Mouse (Mus musculus) liver, adult 2 months (tissue): Measurements from ENCODE around the gene Cx3cl1. TPM values are rescaled to one million over a fixed set of nuclear protein-coding genes. Genes with fewer than 3 reads are reported as not detected.

ENCODE experiments used
- DNase-seq: peaks from one replicate; pipeline ENCODE4 v3.0.0-alpha.2; 2011; ENCODE audit warnings: low read depth, low spot score; ENCODE audit errors: extremely low read depth
- H3K27ac ChIP-seq: fragments of 200-500 bp; replicated peaks from 2 replicates; pipeline ENCODE4 v1.5.1; 2012; ENCODE audit warnings: low read depth, mild to moderate bottlenecking, control low read depth, inconsistent platforms, low read length; ENCODE audit not compliant: insufficient read depth
- H3K27me3 ChIP-seq: fragments of 200-500 bp; 2 replicates; pipeline ENCODE4 v1.6.1; 2012; ENCODE audit warnings: mild to moderate bottlenecking, moderate library complexity, low read length, inconsistent platforms; ENCODE audit not compliant: control insufficient read depth, insufficient read depth
- H3K36me3 ChIP-seq: fragments of 200-500 bp; 2 replicates; pipeline ENCODE4 v1.6.1; 2012; ENCODE audit warnings: low read length, inconsistent platforms; ENCODE audit not compliant: control insufficient read depth, insufficient read depth
- H3K4me1 ChIP-seq: fragments of 200-500 bp; 2 replicates; pipeline ENCODE4 v1.6.1; 2011; ENCODE audit warnings: low read length; ENCODE audit not compliant: control insufficient read depth, insufficient read depth
- H3K4me3 ChIP-seq: fragments of 200-500 bp; 2 replicates; pipeline ENCODE4 v1.5.1; 2011; ENCODE audit warnings: low read depth, mild to moderate bottlenecking, control low read depth, low read length, moderate library complexity; ENCODE audit not compliant: insufficient read depth
- H3K79me2 ChIP-seq: fragments of 200-500 bp; 2 replicates; pipeline ENCODE4 v1.6.1; 2012; ENCODE audit warnings: inconsistent platforms, mild to moderate bottlenecking, low read length, moderate library complexity; ENCODE audit not compliant: control insufficient read depth, insufficient read depth
- H3K9ac ChIP-seq: fragments of 200-500 bp; 2 replicates; pipeline ENCODE4 v1.6.1; 2012; ENCODE audit warnings: low read depth, mild to moderate bottlenecking, control low read depth, inconsistent platforms, low read length
- CTCF ChIP-seq: fragments of 200-500 bp; IDR thresholded peaks from 2 replicates; pipeline ENCODE4 v1.5.1; 2011; ENCODE audit warnings: low read depth, low read length, control low read depth
- POLR2A ChIP-seq: fragments of 200-500 bp; IDR thresholded peaks from 2 replicates; pipeline ENCODE4 v1.6.1; 2011; ENCODE audit warnings: low read length, control low read depth; ENCODE audit not compliant: insufficient read depth; ENCODE audit errors: extremely low read depth
- WGBS: fragments of 180-500 bp; shearing (Covaris S2); methylation state at CpG from one replicate; pipeline ENCODE4 v1.1.7; 2018; 5-methylcytosine and 5-hydroxymethylcytosine counted together
- polyA plus RNA-seq: library from polyadenylated mRNA; depleted of rRNA; stranded (reverse); fragments of >200 nt; gene quantifications from 2 replicates; pipeline ENCODE4 v1.2.3, GENCODE M21; 2012
- total RNA-seq: library from RNA; depleted of rRNA; stranded (reverse); fragments of >200 nt; gene quantifications from 2 replicates; pipeline ENCODE4 v1.2.3, GENCODE M21; 2014

Gene Cx3cl1
- total and polyA plus RNA-seq, 2 experiments, result 0.55 to 1.1 TPM

DNA sequence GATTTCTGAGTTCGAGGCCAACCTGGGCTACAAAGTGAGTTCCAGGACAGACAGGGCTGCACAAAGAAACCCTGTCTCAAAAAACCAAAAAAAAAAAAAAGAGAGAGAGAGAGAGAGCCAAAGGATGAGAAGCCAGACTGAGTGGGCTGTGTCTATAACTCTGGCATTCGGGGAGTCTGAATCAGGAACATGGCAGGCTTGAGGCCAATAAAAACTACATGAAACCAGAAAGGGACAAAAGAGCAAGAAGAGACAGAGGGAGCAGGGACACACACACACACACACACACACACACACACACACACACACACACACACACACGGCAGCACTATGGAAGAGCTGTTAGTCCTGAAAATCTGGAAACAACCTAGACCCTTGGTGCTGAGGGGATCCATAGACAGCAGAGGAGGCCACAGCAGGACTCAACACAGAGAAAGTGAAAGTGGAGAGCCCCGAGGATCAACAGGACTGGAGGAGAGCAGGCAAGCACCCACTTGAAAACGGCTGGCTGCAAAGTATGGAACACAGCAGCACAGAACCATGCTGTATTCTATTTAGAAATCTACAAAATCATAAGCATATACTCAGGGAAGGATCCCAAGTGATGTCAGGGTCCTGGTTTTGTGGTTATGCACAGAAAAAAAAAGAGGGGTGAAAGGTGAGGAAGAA lies 36.2 kb upstream of the Cx3cl1 start:
- no peaks in the 10 kb centered on the region for H3K36me3 ChIP-seq
- no peak overlapping the region for H3K27ac ChIP-seq
- peaks cover 3% of the 10 kb centered on the region; the same call in 1 of the 2 replicates for H3K4me1 ChIP-seq
- TF ChIP-seq POLR2A, result no peak
- no peak for TF ChIP-seq CTCF
- H3K27me3 ChIP-seq, result no peaks in the 10 kb centered on the region
- H3K79me2 ChIP-seq, result no peaks in the 10 kb centered on the region
- 50% methylated on average over 5 of the region's 5 CpGs for WGBS
- no peak for DNase-seq
- H3K9ac ChIP-seq, result no peak overlapping the region
- no peak overlapping the region for H3K4me3 ChIP-seq

DNA sequence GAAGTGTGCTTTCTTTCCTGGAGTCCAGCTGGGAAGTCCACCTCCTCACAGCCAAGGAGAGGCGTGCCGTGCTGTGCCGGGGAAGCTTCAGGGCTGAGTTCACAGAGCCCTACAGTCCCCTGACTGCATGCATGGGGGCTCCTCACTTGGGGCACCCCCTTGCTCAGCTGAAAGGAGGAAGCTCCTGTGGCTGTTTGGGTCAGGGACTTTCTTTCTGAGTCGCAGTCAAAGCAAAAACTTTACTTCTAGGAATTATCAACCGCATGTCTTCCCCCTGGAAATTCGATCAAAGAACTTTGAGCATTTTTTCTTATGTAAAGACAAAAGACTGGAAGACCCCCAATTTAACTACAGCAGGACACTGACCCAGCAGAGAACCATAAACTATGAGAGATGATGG lies 32.0 kb upstream of the Cx3cl1 start:
- H3K4me1 ChIP-seq, result peaks cover 3% of the 10 kb centered on the region; the same call in 1 of the 2 replicates
- WGBS, result 79% methylated on average over 6 of the region's 6 CpGs
- TF ChIP-seq POLR2A, result no peak
- no peak overlapping the region for H3K4me3 ChIP-seq
- no peak overlapping the region for H3K27ac ChIP-seq
- no peaks in the 10 kb centered on the region for H3K27me3 ChIP-seq
- H3K36me3 ChIP-seq, result no peaks in the 10 kb centered on the region
- no peak for DNase-seq
- no peaks in the 10 kb centered on the region for H3K79me2 ChIP-seq
- H3K9ac ChIP-seq, result no peak overlapping the region

DNA sequence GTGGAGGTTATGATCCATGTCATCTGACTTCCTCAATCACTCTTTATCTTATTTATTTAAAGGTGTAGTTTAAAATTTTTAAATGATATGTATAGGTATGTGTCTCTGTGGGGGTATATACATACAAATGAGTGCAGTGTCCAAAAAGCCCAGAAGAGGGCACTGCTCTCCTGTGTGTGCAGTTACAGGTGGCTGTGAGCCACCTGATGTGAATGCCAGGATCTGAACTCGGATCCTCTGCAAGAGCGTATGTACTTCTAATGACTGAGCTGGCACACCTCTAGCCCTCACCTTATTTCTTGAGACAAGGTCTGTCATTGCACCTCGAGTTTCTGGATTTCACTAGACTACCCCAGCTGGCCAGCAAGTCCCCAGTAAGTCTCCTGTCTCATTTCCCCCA lies 31.2 kb upstream of the Cx3cl1 start:
- peaks cover under 1% of the 10 kb centered on the region; the same call in 1 of the 2 replicates for H3K4me1 ChIP-seq
- no peaks in the 10 kb centered on the region for H3K36me3 ChIP-seq
- no peaks in the 10 kb centered on the region for H3K27me3 ChIP-seq
- no peaks in the 10 kb centered on the region for H3K79me2 ChIP-seq
- TF ChIP-seq CTCF, result no peak
- no peak for TF ChIP-seq POLR2A
- 81% methylated on average over 3 of the region's 3 CpGs for WGBS
- no peak overlapping the region for H3K4me3 ChIP-seq
- no peak overlapping the region for H3K27ac ChIP-seq
- H3K9ac ChIP-seq, result no peak overlapping the region
- DNase-seq, result no peak

DNA sequence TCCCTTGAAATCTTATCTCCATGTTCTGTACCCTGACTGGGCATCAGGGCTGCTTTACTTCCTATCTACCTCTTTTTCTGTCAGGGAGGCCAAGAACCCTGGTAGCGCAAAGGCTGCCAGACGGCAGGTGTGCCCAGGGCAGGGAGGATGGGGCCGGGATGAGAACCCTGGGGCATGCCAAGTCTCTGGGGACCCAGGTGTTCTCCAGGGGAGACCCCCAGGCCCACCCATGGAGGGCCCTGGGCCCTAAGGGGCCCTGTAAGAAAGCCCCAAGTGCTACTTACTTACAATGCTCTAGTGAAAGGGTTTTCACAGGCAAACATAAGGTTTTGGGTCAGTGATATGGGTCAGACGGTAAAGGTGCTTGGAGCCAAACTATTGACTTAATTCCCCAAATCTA lies 30.1 kb upstream of the Cx3cl1 start:
- no peaks in the 10 kb centered on the region for H3K27me3 ChIP-seq
- H3K36me3 ChIP-seq, result no peaks in the 10 kb centered on the region
- H3K4me1 ChIP-seq, result no peaks in the 10 kb centered on the region
- H3K4me3 ChIP-seq, result no peak overlapping the region
- no peaks in the 10 kb centered on the region for H3K79me2 ChIP-seq
- WGBS, result 92% methylated on average over 4 of the region's 4 CpGs
- DNase-seq, result no peak
- TF ChIP-seq CTCF, result no peak
- no peak for TF ChIP-seq POLR2A
- H3K27ac ChIP-seq, result no peak overlapping the region
- no peak overlapping the region for H3K9ac ChIP-seq

DNA sequence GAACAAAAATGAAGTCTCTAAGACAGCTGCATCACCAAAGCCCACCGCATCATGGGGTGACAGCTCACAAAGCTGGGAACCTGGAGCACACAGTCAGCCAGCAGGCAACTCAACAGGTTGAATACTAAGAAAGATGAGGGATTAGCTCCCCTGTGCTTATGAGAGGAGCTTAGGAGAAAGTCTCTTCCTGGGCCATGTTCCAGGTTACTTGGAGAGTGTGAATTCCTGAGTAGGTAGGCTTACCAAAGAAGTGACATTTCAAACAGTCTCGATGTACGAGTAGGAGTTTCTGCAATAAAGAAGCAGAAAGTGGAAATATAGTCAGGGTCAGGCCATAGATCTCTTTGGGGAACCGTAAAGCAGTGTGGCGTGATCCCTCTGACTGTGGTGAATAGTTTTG lies 27.3 kb upstream of the Cx3cl1 start:
- 93% methylated on average over 5 of the region's 5 CpGs for WGBS
- Histone ChIP-seq H3K4me1 (no peaks in the 10 kb centered on the region), H3K27me3 (no peaks in the 10 kb centered on the region), H3K9ac (no peak overlapping the region), H3K79me2 (no peaks in the 10 kb centered on the region), H3K4me3 (no peak overlapping the region), H3K36me3 (no peaks in the 10 kb centered on the region), H3K27ac (no peak overlapping the region)
- TF ChIP-seq CTCF (no peak), POLR2A (no peak)
- DNase-seq, result no peak

DNA sequence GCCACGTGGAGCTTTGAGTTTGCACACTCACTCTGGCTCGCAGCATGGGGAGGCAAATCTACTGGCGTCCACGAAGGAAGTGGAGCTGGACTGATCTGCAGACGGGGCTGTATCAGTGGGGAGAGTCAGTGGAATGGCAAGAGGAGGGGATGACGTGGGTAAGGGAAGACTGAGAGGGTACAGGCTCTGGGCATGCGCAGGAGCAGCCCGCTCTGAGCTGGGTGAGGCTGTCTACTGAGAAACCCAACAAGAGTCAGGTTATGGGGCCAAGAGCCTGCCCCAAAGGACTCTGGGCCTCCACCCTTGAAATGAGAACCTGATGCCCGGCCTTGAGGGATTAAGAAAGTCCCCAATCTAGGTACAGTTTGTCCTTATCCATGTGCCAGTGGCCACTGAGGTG lies 26.8 kb upstream of the Cx3cl1 start:
- 80% methylated on average over 9 of the region's 9 CpGs for WGBS
- Histone ChIP-seq H3K36me3 (no peaks in the 10 kb centered on the region), H3K4me1 (no peaks in the 10 kb centered on the region), H3K27me3 (no peaks in the 10 kb centered on the region), H3K27ac (no peak overlapping the region), H3K9ac (no peak overlapping the region), H3K4me3 (no peak overlapping the region), H3K79me2 (no peaks in the 10 kb centered on the region)
- DNase-seq, result no peak
- TF ChIP-seq POLR2A, result no peak
- no peak for TF ChIP-seq CTCF
